Mouse (Mus musculus) heart, postnatal 14 days (tissue): ENCODE measurements at regions not wholly inside any gene's neighbourhood (a gene's known extent, or its start where the extent isn't known, plus 50 kb on each side); places are given as distances from the start of the nearest gene placed in this dataset.

Experiments used
- DNase-seq, 2 experiments: peaks; one replicate each; pipeline ENCODE4 v3.0.0; 2021 to 2022
- intact Hi-C: fragments of 180-260 bp; cut with DNase I; formaldehyde crosslinking; loops from one replicate; pipeline ENCODE4 v1.15.1; 2025

DNA sequence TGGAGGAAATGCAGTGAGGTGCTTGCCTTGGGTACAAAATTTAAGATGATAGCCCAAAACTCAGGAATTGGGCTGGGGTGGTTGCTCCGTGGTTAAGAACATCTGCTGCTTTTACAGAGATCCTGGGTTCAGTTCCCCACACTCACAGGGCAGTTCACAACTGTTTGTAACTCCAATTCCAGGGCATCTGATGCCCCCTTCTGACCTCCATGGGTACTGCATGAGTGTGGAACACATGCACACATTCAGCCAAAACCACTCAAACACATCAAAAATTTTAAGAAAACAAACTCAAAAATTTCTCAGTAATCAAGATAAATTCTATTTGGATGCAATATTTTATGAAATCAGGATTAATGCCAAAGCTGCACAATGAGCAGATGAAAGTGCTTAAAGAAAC is 157.8 kb upstream of the H2al1a start:
- no peak for DNase-seq
- intact Hi-C loops: no loop called here

- intact Hi-C loops: no loop called here
- DNase-seq: no peak
Measured at GRCm38 (mm10) chrX:11158416-11158815, 140.6 kb upstream of the H2al1a start.

- intact Hi-C loops: no loop called here
- DNase-seq: peak in 1 of 2 experiments; percentile 12
Measured at GRCm38 (mm10) chrX:11170416-11170815, 128.6 kb upstream of the H2al1a start.

- no peak for DNase-seq
- intact Hi-C loops: no loop called here
Measured at GRCm38 (mm10) chrX:11180194-11180816, 118.8 kb upstream of the H2al1a start.

DNA sequence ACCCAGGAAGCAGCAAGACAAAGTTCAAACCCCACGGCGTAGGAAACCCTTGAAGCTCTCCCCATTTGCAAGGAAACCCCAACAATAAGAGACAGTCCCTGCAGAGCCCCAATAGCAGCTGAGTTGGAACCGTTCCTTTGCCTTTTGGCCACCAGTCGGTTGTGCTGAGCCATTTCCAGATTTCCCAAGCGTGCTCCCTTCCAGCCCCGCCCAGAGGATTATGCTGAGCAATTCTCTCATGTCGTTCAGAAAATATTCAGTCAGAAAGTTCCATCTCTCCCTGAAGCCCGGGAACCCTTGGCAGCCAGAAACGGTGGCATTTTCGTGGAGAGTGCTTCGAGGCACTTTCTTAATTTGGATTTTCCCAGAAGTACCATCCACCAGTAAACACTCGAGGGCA is 117.2 kb upstream of the H2al1a start:
- DNase-seq: peak; percentile 9 to 16
- intact Hi-C loops: no loop called here

- DNase-seq: no peak
- intact Hi-C loops: no loop called here
Measured at GRCm38 (mm10) chrX:11190851-11191250, 108.2 kb upstream of the H2al1a start.

- intact Hi-C loops: no loop called here
- DNase-seq: no peak
Measured at GRCm38 (mm10) chrX:11204135-11204534, 94.9 kb upstream of the H2al1a start.

- intact Hi-C loops: no loop called here
- DNase-seq: no peak
Measured at GRCm38 (mm10) chrX:11209895-11210294, 89.2 kb upstream of the H2al1a start.

GRCm38 (mm10) chrX:11212811-11213210 is 86.2 kb upstream of the H2al1a start:
- intact Hi-C loops: no loop called here

DNA sequence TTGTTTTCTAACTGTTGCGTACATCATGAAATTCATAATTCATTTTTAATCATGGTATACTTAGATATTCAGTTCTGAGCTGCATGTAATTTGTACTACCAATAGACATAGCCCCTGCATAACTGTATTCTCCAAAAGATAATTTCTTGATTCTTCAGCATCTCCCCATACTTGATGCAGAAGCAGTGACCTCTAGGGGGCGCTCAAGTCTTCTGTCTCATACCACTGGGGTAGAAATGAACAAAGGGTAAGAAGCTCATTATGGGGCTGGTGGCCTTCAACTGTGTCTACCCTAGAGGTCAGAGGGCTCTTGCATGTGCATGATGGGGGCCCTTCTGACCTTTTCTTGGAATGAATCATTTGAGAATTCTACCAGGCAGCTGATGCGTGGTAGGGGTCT is 85.6 kb upstream of the H2al1a start:
- intact Hi-C loops: no loop called here
- DNase-seq: peak; percentile 19 to 54

More at GRCm38 (mm10) chrX:11212811-11213210, 86.2 kb upstream of the H2al1a start:
- no peak for DNase-seq

- no peak for DNase-seq
- intact Hi-C loops: no loop called here
Measured at GRCm38 (mm10) chrX:11239066-11239465, 60.0 kb upstream of the H2al1a start.

GRCm38 (mm10) chrX:11245576-11245975 is 53.5 kb upstream of the H2al1a start:
- no peak for DNase-seq
- intact Hi-C loops: no loop called here
